Mouse (Mus musculus) liver, embryonic 14.5 days (tissue): ENCODE measurements at regions not wholly inside any gene's neighbourhood (a gene's known extent, or its start where the extent isn't known, plus 50 kb on each side); places are given as distances from the start of the nearest gene placed in this dataset.
A peak's percentile ranks its signal among the peaks of the same experiment; 100 is the strongest.

Source experiments
- ATAC-seq: fragments of 200-750 bp; cut with Nextera tagmentation; 2 replicates; pipeline ENCODE4 v1.8.0; 2017; ENCODE audit warnings: moderate number of reproducible peaks, mild to moderate bottlenecking, moderate library complexity; ENCODE audit not compliant: insufficient read depth
- DNase-seq, 3 experiments: peaks; one replicate each; pipeline ENCODE4 v3.0.0-alpha.2; 2012 to 2013; ENCODE audit warnings: low read depth in 3 of 3, low spot score in 3 of 3
- H3K27ac ChIP-seq: fragments of 300-500 bp; sonication (generic); 2 replicates; pipeline ENCODE4 v1.5.1; 2014; ENCODE audit warnings: moderate library complexity, mild to moderate bottlenecking, control low read depth, inconsistent platforms
- H3K27me3 ChIP-seq: fragments of 300-500 bp; sonication (generic); 2 replicates; pipeline ENCODE4 v1.6.1; 2014; ENCODE audit warnings: mild to moderate bottlenecking, low read length, moderate library complexity; ENCODE audit not compliant: control insufficient read depth, insufficient read depth
- H3K36me3 ChIP-seq: fragments of 300-500 bp; sonication (generic); replicated peaks from 2 replicates; pipeline ENCODE4 v1.6.1; 2014; ENCODE audit warnings: low read depth; ENCODE audit not compliant: control insufficient read depth, insufficient read depth
- H3K4me1 ChIP-seq, 2 experiments: fragments of 200-500 bp in 1 of 2; fragments of 300-500 bp in 1 of 2; sonication (generic) in 1 of 2; replicated peaks; 2 replicates each; pipeline ENCODE4 v1.6.1; 2012 to 2014; ENCODE audit warnings: antibody characterized with exemption in 1 of 2, inconsistent platforms in 1 of 2, low read length in 1 of 2; ENCODE audit not compliant: control insufficient read depth in 2 of 2, insufficient read depth in 2 of 2
- H3K4me2 ChIP-seq: fragments of 300-500 bp; sonication (generic); 2 replicates; pipeline ENCODE4 v1.6.1; 2014; ENCODE audit warnings: low read depth, mild to moderate bottlenecking, control low read depth, moderate library complexity
- H3K4me3 ChIP-seq, 2 experiments: fragments of 200-500 bp in 1 of 2; fragments of 300-500 bp in 1 of 2; sonication (generic) in 1 of 2; 2 replicates each; pipeline ENCODE4 v1.5.1; 2012 to 2014; ENCODE audit warnings: low read depth in 2 of 2, low read length in 2 of 2, mild to moderate bottlenecking in 2 of 2, control low read depth in 1 of 2, inconsistent platforms in 1 of 2, moderate library complexity in 1 of 2; ENCODE audit not compliant: insufficient read depth in 1 of 2
- H3K9ac ChIP-seq: fragments of 300-500 bp; sonication (generic); replicated peaks from 2 replicates; pipeline ENCODE4 v1.6.1; 2014; ENCODE audit warnings: mild to moderate bottlenecking, control low read depth, moderate library complexity
- H3K9me3 ChIP-seq: fragments of 300-500 bp; sonication (generic); 2 replicates; pipeline ENCODE4 v1.6.1; 2016; ENCODE audit warnings: low read length, mixed read lengths; ENCODE audit not compliant: control insufficient read depth
- CTCF ChIP-seq: IDR thresholded peaks from 2 replicates; pipeline ENCODE4 v1.5.1; 2016; ENCODE audit warnings: antibody characterized with exemption, low read depth, control low read depth
- EP300 ChIP-seq: IDR thresholded peaks from 2 replicates; pipeline ENCODE4 v1.6.1; 2016; ENCODE audit warnings: antibody characterized with exemption, low read depth
- WGBS: fragments of 180-500 bp; shearing (Covaris S2); extraction: QIAGEN DNeasy Blood & Tissue Kit; methylation state at CpG from one replicate; pipeline ENCODE4 v1.1.7; 2014; ENCODE audit not compliant: insufficient replicate concordance; 5-methylcytosine and 5-hydroxymethylcytosine counted together

GRCm38 (mm10) chr15:86585716-86586115, 371.5 kb downstream of the Tbc1d22a start:
- H3K4me2 ChIP-seq, result no peak overlapping the region
- H3K36me3 ChIP-seq, result no peaks in the 10 kb centered on the region
- TF ChIP-seq CTCF (peak; percentile 13; the same call in 1 of the 2 replicates), EP300 (no peak)
- no peak overlapping the region for H3K27ac ChIP-seq
- H3K9ac ChIP-seq, result no peak overlapping the region
- H3K4me3 ChIP-seq, result no peak overlapping the region
- WGBS, result 41% methylated on average over 4 of the region's 4 CpGs
- H3K9me3 ChIP-seq, result no peaks in the 10 kb centered on the region
- H3K27me3 ChIP-seq, result no peaks in the 10 kb centered on the region
- no peaks in the 10 kb centered on the region; a peak in 1 of 4 replicates for H3K4me1 ChIP-seq
- no peak for ATAC-seq
- DNase-seq, result no peak

GRCm38 (mm10) chr15:86587209-86587608, 372.9 kb downstream of the Tbc1d22a start:
- TF ChIP-seq EP300, result peak; percentile 54; the same call in 1 of the 2 replicates
- no peak for TF ChIP-seq CTCF
- Histone ChIP-seq H3K27me3 (no peaks in the 10 kb centered on the region), H3K27ac (no peak overlapping the region), H3K36me3 (no peaks in the 10 kb centered on the region), H3K4me1 (no peaks in the 10 kb centered on the region; a peak in 1 of 4 replicates), H3K9me3 (no peaks in the 10 kb centered on the region), H3K4me3 (no peak overlapping the region), H3K4me2 (no peak overlapping the region), H3K9ac (no peak overlapping the region)
- DNase-seq, result peak in 2 of 3 experiments; percentile 14 to 28
- ATAC-seq, result peak; percentile 68; the same call in 1 of the 2 replicates
- WGBS, result 37% methylated on average over 6 of the region's 6 CpGs

GRCm38 (mm10) chr15:86590033-86590432, 375.8 kb downstream of the Tbc1d22a start:
- WGBS, result 52% methylated on average over 7 of the region's 7 CpGs
- H3K9me3 ChIP-seq, result no peaks in the 10 kb centered on the region
- DNase-seq (no peak), ATAC-seq (no peak)
- no peaks in the 10 kb centered on the region for H3K27me3 ChIP-seq
- H3K36me3 ChIP-seq, result no peaks in the 10 kb centered on the region
- no peak overlapping the region for H3K4me3 ChIP-seq
- H3K4me2 ChIP-seq, result no peak overlapping the region
- no peak overlapping the region for H3K27ac ChIP-seq
- no peak overlapping the region for H3K9ac ChIP-seq
- TF ChIP-seq EP300, result no peak
- no peak for TF ChIP-seq CTCF
- H3K4me1 ChIP-seq, result no peaks in the 10 kb centered on the region; a peak in 1 of 4 replicates

- no peaks in the 10 kb centered on the region for H3K36me3 ChIP-seq
- no peaks in the 10 kb centered on the region; a peak in 1 of 4 replicates for H3K4me1 ChIP-seq
- 62% methylated on average over 5 of the region's 5 CpGs for WGBS
- DNase-seq (no peak), ATAC-seq (no peak)
- H3K9ac ChIP-seq, result no peak overlapping the region
- H3K9me3 ChIP-seq, result no peaks in the 10 kb centered on the region
- no peak overlapping the region for H3K27ac ChIP-seq
- no peak overlapping the region for H3K4me3 ChIP-seq
- TF ChIP-seq CTCF, result 0 out of 2 replicates have a peak, but pooled peaks have one; percentile 15
- TF ChIP-seq EP300, result no peak
- no peaks in the 10 kb centered on the region for H3K27me3 ChIP-seq
- H3K4me2 ChIP-seq, result no peak overlapping the region
Observed at GRCm38 (mm10) chr15:86590896-86591295, 376.6 kb downstream of the Tbc1d22a start.

- DNase-seq (no peak), ATAC-seq (no peak)
- Histone ChIP-seq H3K9ac (no peak overlapping the region), H3K4me3 (no peak overlapping the region), H3K27me3 (no peaks in the 10 kb centered on the region), H3K9me3 (no peaks in the 10 kb centered on the region), H3K27ac (no peak overlapping the region), H3K4me2 (no peak overlapping the region), H3K4me1 (no peaks in the 10 kb centered on the region), H3K36me3 (no peaks in the 10 kb centered on the region)
- 26% methylated on average over 6 of the region's 6 CpGs for WGBS
- TF ChIP-seq CTCF, result no peak
Observed at GRCm38 (mm10) chr15:86593404-86593803, 379.1 kb downstream of the Tbc1d22a start.
